Mouse (Mus musculus) spleen, postnatal 4 days (tissue): Measurements from ENCODE around the gene Miga1.
"Not testable (repeated sequence)": the region's sequence is repeated elsewhere in the genome, so short reads cannot be mapped to it uniquely, and the experiment has no call there.

Experiments
- DNase-seq, 2 experiments: peaks; one replicate each; pipeline ENCODE4 v3.0.0; 2022; ENCODE audit warnings: low spot score in 2 of 2

Gene Miga1

GRCm38 (mm10) chr3:152321765-152322547 lies 18.3 kb downstream of the Miga1 start:
- DNase-seq = no peak

GRCm38 (mm10) chr3:152320972-152321645 lies 19.1 kb downstream of the Miga1 start:
- DNase-seq = no peak

GRCm38 (mm10) chr3:152316447-152317173 lies 23.6 kb downstream of the Miga1 start:
- not testable (repeated sequence) for DNase-seq

GRCm38 (mm10) chr3:152315613-152316012 lies 24.6 kb downstream of the Miga1 start:
- peak; percentile 77 to 87 for DNase-seq

- not testable (repeated sequence) for DNase-seq
These were observed 25.5 kb downstream of the Miga1 start for GRCm38 (mm10) chr3:152314666-152315065.

GRCm38 (mm10) chr3:152309250-152309645 lies 31.0 kb downstream of the Miga1 start:
- DNase-seq = no peak

GRCm38 (mm10) chr3:152308485-152309249 lies 31.5 kb downstream of the Miga1 start:
- no peak for DNase-seq

- no peak for DNase-seq
These were observed 34.2 kb downstream of the Miga1 start for GRCm38 (mm10) chr3:152305971-152306370.

GRCm38 (mm10) chr3:152305080-152305479 lies 35.1 kb downstream of the Miga1 start:
- DNase-seq = no peak

GRCm38 (mm10) chr3:152304093-152304815 lies 36.0 kb downstream of the Miga1 start:
- DNase-seq = no peak

GRCm38 (mm10) chr3:152302991-152303390 lies 37.2 kb downstream of the Miga1 start:
- DNase-seq = no peak

- no peak for DNase-seq
These were observed 39.5 kb downstream of the Miga1 start for GRCm38 (mm10) chr3:152300376-152301337.

- DNase-seq = no peak
These were observed 44.3 kb downstream of the Miga1 start for GRCm38 (mm10) chr3:152295896-152296295.

- no peak for DNase-seq
These were observed 45.8 kb downstream of the Miga1 start for GRCm38 (mm10) chr3:152294400-152294799.

- DNase-seq = no peak
These were observed 46.6 kb downstream of the Miga1 start for GRCm38 (mm10) chr3:152293530-152294181.

GRCm38 (mm10) chr3:152291895-152292294 lies 48.3 kb downstream of the Miga1 start:
- DNase-seq = no peak

GRCm38 (mm10) chr3:152290175-152290798 lies 49.9 kb downstream of the Miga1 start:
- no peak for DNase-seq

- no peak for DNase-seq
These were observed 51.5 kb downstream of the Miga1 start for GRCm38 (mm10) chr3:152288740-152289139.

- no peak for DNase-seq
These were observed 51.9 kb downstream of the Miga1 start for GRCm38 (mm10) chr3:152288276-152288675.
